Mouse (Mus musculus) spleen, adult 2 months (tissue): ENCODE results near the gene Shisal1. TPM values are rescaled to one million over a fixed set of nuclear protein-coding genes. Genes with fewer than 3 reads are reported as not detected.

Experiments used
- DNase-seq, 2 experiments: peaks; one replicate each; pipeline versions ENCODE4 v3.0.0 to v3.0.0-alpha.2; 2012 to 2021; ENCODE audit warnings: low spot score in 2 of 2, low read depth in 1 of 2
- H3K27ac ChIP-seq: fragments of 200-500 bp; 2 replicates; pipeline ENCODE4 v1.5.1; 2012; ENCODE audit warnings: low read length, inconsistent platforms; ENCODE audit not compliant: insufficient read depth
- H3K27me3 ChIP-seq: fragments of 200-500 bp; 2 replicates; pipeline ENCODE4 v1.6.1; 2012; ENCODE audit warnings: mild to moderate bottlenecking, moderate library complexity, low read length, inconsistent platforms; ENCODE audit not compliant: control insufficient read depth, insufficient read depth
- H3K36me3 ChIP-seq: fragments of 200-500 bp; 2 replicates; pipeline ENCODE4 v1.6.1; 2012; ENCODE audit warnings: mild to moderate bottlenecking, low read length, inconsistent platforms; ENCODE audit not compliant: control insufficient read depth, insufficient read depth
- H3K4me1 ChIP-seq: fragments of 200-500 bp; 2 replicates; pipeline ENCODE4 v1.6.1; 2011; ENCODE audit warnings: inconsistent platforms; ENCODE audit not compliant: control insufficient read depth, insufficient read depth, insufficient read length
- H3K4me3 ChIP-seq: fragments of 200-500 bp; 2 replicates; pipeline ENCODE4 v1.5.1; 2011; ENCODE audit warnings: mild to moderate bottlenecking, inconsistent platforms; ENCODE audit not compliant: insufficient read depth, insufficient read length; ENCODE audit errors: extremely low read depth
- CTCF ChIP-seq: fragments of 200-500 bp; IDR thresholded peaks from 2 replicates; pipeline ENCODE4 v1.5.1; 2011; ENCODE audit warnings: mild to moderate bottlenecking, inconsistent platforms; ENCODE audit not compliant: insufficient read depth, insufficient read length, insufficient replicate concordance; ENCODE audit errors: extremely low read depth
- POLR2A ChIP-seq: fragments of 200-500 bp; IDR thresholded peaks from 2 replicates; pipeline ENCODE4 v1.6.1; 2011; ENCODE audit warnings: low read depth, low read length, inconsistent platforms
- WGBS: fragments of 180-500 bp; shearing (Covaris S2); methylation state at CpG from one replicate; pipeline ENCODE4 v1.1.7; 2018; 5-methylcytosine and 5-hydroxymethylcytosine counted together
- polyA plus RNA-seq: library from polyadenylated mRNA; depleted of rRNA; stranded (reverse); fragments of >200 nt; gene quantifications from 2 replicates; pipeline ENCODE4 v1.2.3, GENCODE M21; 2012; rRNA removed

The Shisal1 gene
- 0.42 and 0.62 TPM in 2 replicates for polyA plus RNA-seq

GRCm38 (mm10) chr15:84446997-84447396 lies at the start of gene Shisal1:
Gene Shisal1 (minus strand): TSS chr15:84447097.
- Histone ChIP-seq H3K27me3 (peaks cover 8% of the 10 kb centered on the region), H3K4me1 (peaks cover 10% of the 10 kb centered on the region), H3K36me3 (no peaks in the 10 kb centered on the region), H3K4me3 (no peak within 1 kb of the TSS), H3K27ac (no peak within 1 kb of the TSS)
- 42% methylated on average over 9 of the region's 9 CpGs for WGBS
- TF ChIP-seq CTCF (no peak), POLR2A (no peak)
- DNase-seq: no peak

- no peaks in the 10 kb centered on the region for H3K4me1 ChIP-seq
- WGBS: 80% methylated on average over 7 of the region's 7 CpGs
- no peak for DNase-seq
- H3K27me3 ChIP-seq: no peaks in the 10 kb centered on the region
- H3K4me3 ChIP-seq: no peak overlapping the region
- H3K36me3 ChIP-seq: no peaks in the 10 kb centered on the region
- H3K27ac ChIP-seq: no peak overlapping the region
- no peak for TF ChIP-seq CTCF
- TF ChIP-seq POLR2A: no peak
Measured at GRCm38 (mm10) chr15:84490486-84490885, 43.6 kb upstream of the Shisal1 start.

GRCm38 (mm10) chr15:84484255-84484654 lies 37.4 kb upstream of the Shisal1 start:
- 81% methylated on average over 4 of the region's 4 CpGs for WGBS
- no peaks in the 10 kb centered on the region for H3K36me3 ChIP-seq
- TF ChIP-seq CTCF: no peak
- H3K4me3 ChIP-seq: no peak overlapping the region
- H3K27ac ChIP-seq: no peak overlapping the region
- no peaks in the 10 kb centered on the region for H3K4me1 ChIP-seq
- no peaks in the 10 kb centered on the region for H3K27me3 ChIP-seq
- DNase-seq: no peak

GRCm38 (mm10) chr15:84483622-84484021 lies 36.7 kb upstream of the Shisal1 start:
- Histone ChIP-seq H3K27me3 (no peaks in the 10 kb centered on the region), H3K4me3 (no peak overlapping the region), H3K36me3 (no peaks in the 10 kb centered on the region), H3K4me1 (no peaks in the 10 kb centered on the region), H3K27ac (no peak overlapping the region)
- no peak for DNase-seq
- 83% methylated on average over 5 of the region's 5 CpGs for WGBS
- TF ChIP-seq POLR2A (no peak), CTCF (no peak)

GRCm38 (mm10) chr15:84481259-84481877 lies 34.5 kb upstream of the Shisal1 start:
- no peak for TF ChIP-seq CTCF
- no peak for TF ChIP-seq POLR2A
- Histone ChIP-seq H3K36me3 (no peaks in the 10 kb centered on the region), H3K4me1 (no peaks in the 10 kb centered on the region), H3K27me3 (no peaks in the 10 kb centered on the region), H3K27ac (no peak overlapping the region), H3K4me3 (no peak overlapping the region)
- DNase-seq: no peak
- 79% methylated on average over 13 of the region's 13 CpGs for WGBS

- DNase-seq: no peak
- Histone ChIP-seq H3K4me1 (peaks cover 5% of the 10 kb centered on the region; the same call in 1 of the 2 replicates), H3K36me3 (no peaks in the 10 kb centered on the region), H3K27me3 (no peaks in the 10 kb centered on the region), H3K27ac (no peak overlapping the region), H3K4me3 (no peak overlapping the region)
- TF ChIP-seq POLR2A (no peak), CTCF (no peak)
- WGBS: 63% methylated on average over 8 of the region's 8 CpGs
Measured at GRCm38 (mm10) chr15:84469391-84469790, 22.5 kb upstream of the Shisal1 start.

GRCm38 (mm10) chr15:84467761-84468160 lies 20.9 kb upstream of the Shisal1 start:
- Histone ChIP-seq H3K4me3 (no peak overlapping the region), H3K36me3 (no peaks in the 10 kb centered on the region), H3K27ac (no peak overlapping the region), H3K4me1 (peaks cover 5% of the 10 kb centered on the region; the same call in 1 of the 2 replicates), H3K27me3 (no peaks in the 10 kb centered on the region)
- TF ChIP-seq POLR2A (no peak), CTCF (no peak)
- WGBS: 87% methylated on average over 5 of the region's 5 CpGs
- DNase-seq: no peak
